13 mouse cellular contexts compared by ENCODE assay signal in the genomic region with DNA sequence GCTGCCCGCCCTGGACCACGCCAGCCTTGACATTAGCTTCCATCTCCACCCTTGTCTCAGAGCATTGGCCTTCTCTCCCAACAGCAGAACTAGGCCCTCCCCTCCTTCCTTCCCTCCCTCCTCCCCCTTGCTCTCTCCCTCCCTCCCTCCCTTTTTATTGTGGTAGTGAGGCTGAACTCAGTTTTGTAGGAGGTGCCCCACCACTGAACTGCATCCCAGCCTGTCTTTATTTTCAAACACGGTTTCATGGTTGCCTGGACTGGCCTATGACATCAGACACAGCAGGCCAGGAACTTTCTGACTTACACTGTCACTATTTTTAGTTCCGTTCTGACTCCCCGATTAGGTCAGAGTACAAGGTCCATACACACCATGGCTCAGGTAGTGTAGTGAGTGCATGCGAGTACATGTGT. TPM values are rescaled to one million over a fixed set of nuclear protein-coding genes. Genes with fewer than 3 reads are reported as not detected.
DNase-seq lines count a peak whose midpoint lies in the region; ATAC-seq and TF ChIP-seq lines count a peak whose summit lies in the region.
"Had no signal": no experiment of that assay in that cellular context is flagged by ENCODE, and none has a peak within 500 bp of the region (broad histone marks: within the 10 kb centered on the region; RNA-seq: fewer than 3 reads in every experiment).

No protein-coding gene starts in this region.

- no peaks in the 10 kb centered on the region for H3K9me3 ChIP-seq in heart, embryonic 14.5 days (ENCODE audit: control insufficient read depth, low read length)
- H3K9me3 ChIP-seq in heart, postnatal 0 days (replicated peaks; ENCODE audit: control insufficient read depth, low read length), result no peaks in the 10 kb centered on the region
- no peaks in the 10 kb centered on the region for H3K9me3 ChIP-seq in lung, postnatal 0 days (ENCODE audit: low read length)
- H3K9me3 ChIP-seq: embryonic facial prominence, embryonic 15.5 days had no signal

- no peak overlapping the region for H3K4me3 ChIP-seq in heart, embryonic 14.5 days (ENCODE audit: control insufficient read depth in 1 of 2, insufficient read depth in 1 of 2, low read depth in 1 of 2, low read length in 2 of 2)
- H3K4me3 ChIP-seq in heart, postnatal 0 days (ENCODE audit: low read depth, low read length), result no peak overlapping the region
- no peak overlapping the region for H3K4me3 ChIP-seq in lung, postnatal 0 days (ENCODE audit: low read depth, low read length)
- H3K4me3 ChIP-seq: embryonic facial prominence, embryonic 15.5 days had no signal

- TF ChIP-seq CTCF in heart, postnatal 0 days (IDR thresholded peaks at IDR 0.05; ENCODE audit: low read depth), result no peak
- no peak for TF ChIP-seq CTCF in lung, postnatal 0 days (IDR thresholded peaks at IDR 0.05)

- no peak for DNase-seq in heart, postnatal 25 days (ENCODE audit: low spot score)
- DNase-seq in 416B (ENCODE audit: low read depth), result peak; percentile 60
- peak; percentile 60 for DNase-seq in heart, postnatal 0 days (ENCODE audit: low spot score)
- DNase-seq in kidney, postnatal 36 days, result peak; percentile 27 to 52
- no peak for DNase-seq in right cerebral cortex, postnatal 4 days
- no peak for DNase-seq in lung, adult 18-20 months
- DNase-seq in lung, postnatal 0 days (ENCODE audit: low spot score), result no peak
- DNase-seq: cerebellum, adult 9-10 months; lung, embryonic 14.5 days; midbrain, embryonic 14.5 days; spleen, adult 18-20 months had no signal

- intact Hi-C loops in heart, postnatal 25 days (cut with DNase I), result no loop called here

- H3K27me3 ChIP-seq in heart, embryonic 14.5 days (ENCODE audit: control insufficient read depth, insufficient read depth, low read length), result no peaks in the 10 kb centered on the region
- H3K27me3 ChIP-seq in heart, postnatal 0 days (ENCODE audit: control insufficient read depth, insufficient read depth, low read length), result no peaks in the 10 kb centered on the region
- H3K27me3 ChIP-seq in lung, postnatal 0 days (replicated peaks; ENCODE audit: insufficient read depth, low read length), result no peaks in the 10 kb centered on the region
- H3K27me3 ChIP-seq: embryonic facial prominence, embryonic 15.5 days had no signal

- no peak for TF ChIP-seq EP300 in heart, postnatal 0 days (IDR thresholded peaks at IDR 0.05; ENCODE audit: low read depth)
- no peak for TF ChIP-seq EP300 in lung, postnatal 0 days (IDR thresholded peaks at IDR 0.05)

- no peak overlapping the region for H3K9ac ChIP-seq in heart, embryonic 14.5 days (ENCODE audit: low read length)
- no peak overlapping the region for H3K9ac ChIP-seq in heart, postnatal 0 days (replicated peaks; ENCODE audit: low read depth, low read length)
- no peak overlapping the region for H3K9ac ChIP-seq in lung, postnatal 0 days (replicated peaks; ENCODE audit: low read depth)
- H3K9ac ChIP-seq: embryonic facial prominence, embryonic 15.5 days; lung, embryonic 14.5 days had no signal

- H3K4me2 ChIP-seq in heart, embryonic 14.5 days (ENCODE audit: low read length), result no peak overlapping the region
- H3K4me2 ChIP-seq in heart, postnatal 0 days (ENCODE audit: low read depth, low read length), result no peak overlapping the region
- no peak overlapping the region for H3K4me2 ChIP-seq in lung, postnatal 0 days (replicated peaks; ENCODE audit: low read depth, low read length)
- H3K4me2 ChIP-seq: embryonic facial prominence, embryonic 15.5 days; lung, embryonic 14.5 days had no signal

- ATAC-seq in heart, embryonic 14.5 days (ENCODE audit: insufficient number of reproducible peaks, insufficient read depth, low FRiP score, low read depth), result no peak
- peak; percentile 77; the same call in 1 of the 2 replicates for ATAC-seq in heart, postnatal 0 days (ENCODE audit: insufficient read depth, low read depth)
- no peak for ATAC-seq in lung, postnatal 0 days

- peaks cover 6 to 13% of the 10 kb centered on the region in 2 experiments for H3K4me1 ChIP-seq in heart, embryonic 14.5 days (ENCODE audit: control insufficient read depth in 2 of 2, insufficient read depth in 2 of 2, low read length in 2 of 2)
- peaks cover 3% of the 10 kb centered on the region; the same call in 1 of the 2 replicates for H3K4me1 ChIP-seq in heart, postnatal 0 days (ENCODE audit: control insufficient read depth, insufficient read depth)
- no peaks in the 10 kb centered on the region for H3K4me1 ChIP-seq in lung, postnatal 0 days (ENCODE audit: insufficient read depth, low read depth, low read length)

- H3K27ac ChIP-seq in heart, embryonic 14.5 days (replicated peaks in 1 of 2; ENCODE audit: control insufficient read depth in 1 of 2, insufficient read depth in 1 of 2, low read depth in 2 of 2, low read length in 2 of 2), result peak overlapping the region; percentile 12 to 19; a peak in 1 of 4 replicates
- H3K27ac ChIP-seq in heart, postnatal 0 days (ENCODE audit: low read depth), result peak overlapping the region; percentile 57; the same call in 1 of the 2 replicates
- no peak overlapping the region for H3K27ac ChIP-seq in lung, postnatal 0 days (ENCODE audit: low read length)
- H3K27ac ChIP-seq: embryonic facial prominence, embryonic 15.5 days had no signal

- WGBS in heart, embryonic 14.5 days, result 45% methylated on average over 6 of the region's 6 CpGs
- 44% methylated on average over 6 of the region's 6 CpGs for WGBS in heart, postnatal 0 days
- WGBS in lung, postnatal 0 days, result 66% methylated on average over 6 of the region's 6 CpGs

- H3K36me3 ChIP-seq in heart, embryonic 14.5 days (ENCODE audit: control insufficient read depth, insufficient read depth, low read length), result no peaks in the 10 kb centered on the region
- no peaks in the 10 kb centered on the region for H3K36me3 ChIP-seq in heart, postnatal 0 days (replicated peaks; ENCODE audit: control insufficient read depth, insufficient read depth, low read length)
- no peaks in the 10 kb centered on the region for H3K36me3 ChIP-seq in lung, postnatal 0 days (ENCODE audit: insufficient read depth, low read length)
- H3K36me3 ChIP-seq: embryonic facial prominence, embryonic 15.5 days had no signal

RNA-seq across cellular contexts. Expression of gene Lat, which starts 29.2 kb away (rescaled TPM):
- 3.3 and 3.4 TPM in 2 replicates for polyA plus RNA-seq in heart, embryonic 14.5 days (2014; fragmentation: Nextera tagmentation; extraction: Ambion mirVana)
- under 1 TPM; 0.67 to 0.91 TPM for total RNA-seq in heart, postnatal 25 days (2021)
- total RNA-seq in heart, postnatal 0 days (2014; rRNA removed; ENCODE audit: low replicate concordance), result 0.73 and 6.7 TPM in 2 replicates
- polyA plus RNA-seq in heart, postnatal 0 days (2015; fragmentation: Nextera tagmentation; extraction: Ambion mirVana), result 0.75 and 1.1 TPM in 2 replicates
- 1.6 and 1.7 TPM in 2 replicates for polyA plus RNA-seq in lung, postnatal 0 days (2015; fragmentation: Nextera tagmentation; extraction: Ambion mirVana)

RNA-seq across cellular contexts. Expression of gene Spns1, which starts 37.0 kb away (rescaled TPM):
- 35.1 and 35.8 TPM in 2 replicates for polyA plus RNA-seq in heart, embryonic 14.5 days (2014; fragmentation: Nextera tagmentation; extraction: Ambion mirVana)
- total RNA-seq in heart, postnatal 25 days (2021), result 10 to 100 TPM; 33.0 to 34.6 TPM
- total RNA-seq in heart, postnatal 0 days (2014; rRNA removed; ENCODE audit: low replicate concordance), result 47.0 and 87.1 TPM in 2 replicates
- polyA plus RNA-seq in heart, postnatal 0 days (2015; fragmentation: Nextera tagmentation; extraction: Ambion mirVana), result 34.6 and 36.0 TPM in 2 replicates
- 50.3 and 53.7 TPM in 2 replicates for polyA plus RNA-seq in lung, postnatal 0 days (2015; fragmentation: Nextera tagmentation; extraction: Ambion mirVana)

RNA-seq across cellular contexts. Expression of gene Nfatc2ip, which starts 56.3 kb away (rescaled TPM):
- polyA plus RNA-seq in heart, embryonic 14.5 days (2014; fragmentation: Nextera tagmentation; extraction: Ambion mirVana), result 1.3 and 2.0 TPM in 2 replicates
- total RNA-seq in heart, postnatal 25 days (2021), result 1 to 10 TPM; 4.5 to 5.4 TPM
- 3.5 and 6.5 TPM in 2 replicates for total RNA-seq in heart, postnatal 0 days (2014; rRNA removed; ENCODE audit: low replicate concordance)
- 1.2 TPM in 2 replicates for polyA plus RNA-seq in heart, postnatal 0 days (2015; fragmentation: Nextera tagmentation; extraction: Ambion mirVana)
- polyA plus RNA-seq in lung, postnatal 0 days (2015; fragmentation: Nextera tagmentation; extraction: Ambion mirVana), result 1.5 and 2.0 TPM in 2 replicates

Comparison
In these comparisons a context has a peak if more than half of its experiments do, and no peak if none do; other contexts are left out.
1. DNase-seq: peak in 416B (single experiment), heart, postnatal 0 days (single experiment) and kidney, postnatal 36 days (2 of 2); none in heart, postnatal 25 days (single experiment), right cerebral cortex, postnatal 4 days (single experiment), lung, adult 18-20 months (0 of 2) and lung, postnatal 0 days (single experiment).